Mouse (Mus musculus) heart, postnatal 0 days (tissue): Measurements from ENCODE around the gene Ranbp3.

Source experiments
- CTCF ChIP-seq: IDR thresholded peaks from 2 replicates; pipeline ENCODE4 v1.5.1; 2016; ENCODE audit warnings: antibody characterized with exemption, control low read depth, low read depth
- EP300 ChIP-seq: IDR thresholded peaks from 2 replicates; pipeline ENCODE4 v1.6.1; 2016; ENCODE audit warnings: antibody characterized with exemption, low read depth

- TF ChIP-seq CTCF (no peak), EP300 (no peak)
Measured at GRCm38 (mm10) chr17:56654771-56655170, 18.3 kb upstream of the Ranbp3 start.
